Mouse (Mus musculus) embryo, embryonic 10.5 days (tissue): ENCODE measurements around the gene Ap1b1.
A peak's percentile ranks its signal among the peaks of the same experiment; 100 is the strongest.

ENCODE experiments used
- DNase-seq: peaks from one replicate; pipeline ENCODE4 v3.0.0-alpha.2; 2015; ENCODE audit warnings: low spot score

The Ap1b1 gene

GRCm38 (mm10) chr11:4984799-4985198, 1.8 kb upstream of the Ap1b1 start:
- DNase-seq = no peak

- DNase-seq = no peak
These were observed 846 bp downstream of the Ap1b1 start for GRCm38 (mm10) chr11:4987487-4987852.

- DNase-seq = no peak
These were observed 2.6 kb downstream of the Ap1b1 start for GRCm38 (mm10) chr11:4989187-4989586.

GRCm38 (mm10) chr11:4992471-4992870, 5.8 kb downstream of the Ap1b1 start:
- no peak for DNase-seq

- no peak for DNase-seq
These were observed 9.1 kb downstream of the Ap1b1 start for GRCm38 (mm10) chr11:4995676-4996075.

GRCm38 (mm10) chr11:4996621-4997199, 10.1 kb downstream of the Ap1b1 start:
- no peak for DNase-seq

- peak; percentile 73 for DNase-seq
These were observed 11.7 kb downstream of the Ap1b1 start for GRCm38 (mm10) chr11:4998352-4998751.

- no peak for DNase-seq
These were observed 12.1 kb downstream of the Ap1b1 start for GRCm38 (mm10) chr11:4998762-4999161.

- DNase-seq = no peak
These were observed 13.6 kb downstream of the Ap1b1 start for GRCm38 (mm10) chr11:5000241-5000640.

GRCm38 (mm10) chr11:5002826-5003225, 16.2 kb downstream of the Ap1b1 start:
- no peak for DNase-seq

GRCm38 (mm10) chr11:5005528-5005927, 18.9 kb downstream of the Ap1b1 start:
- no peak for DNase-seq

GRCm38 (mm10) chr11:5007186-5007585, 20.6 kb downstream of the Ap1b1 start:
- no peak for DNase-seq

- DNase-seq = no peak
These were observed 22.2 kb downstream of the Ap1b1 start for GRCm38 (mm10) chr11:5008867-5009266.

GRCm38 (mm10) chr11:5009354-5010074, 22.9 kb downstream of the Ap1b1 start:
- DNase-seq = no peak

- no peak for DNase-seq
These were observed 23.6 kb downstream of the Ap1b1 start for GRCm38 (mm10) chr11:5010205-5010604.

GRCm38 (mm10) chr11:5011480-5011879, 24.9 kb downstream of the Ap1b1 start:
- no peak for DNase-seq

- no peak for DNase-seq
These were observed 25.6 kb downstream of the Ap1b1 start for GRCm38 (mm10) chr11:5012213-5012715.

- DNase-seq = peak; percentile 42
These were observed 29.1 kb downstream of the Ap1b1 start for GRCm38 (mm10) chr11:5015720-5016119.

- no peak for DNase-seq
These were observed 29.7 kb downstream of the Ap1b1 start for GRCm38 (mm10) chr11:5016286-5016685.

GRCm38 (mm10) chr11:5017506-5017905, 30.9 kb downstream of the Ap1b1 start:
- DNase-seq = peak; percentile 18

- no peak for DNase-seq
These were observed 38.5 kb downstream of the Ap1b1 start for GRCm38 (mm10) chr11:5025108-5025507.

- no peak for DNase-seq
These were observed 41.6 kb downstream of the Ap1b1 start for GRCm38 (mm10) chr11:5028228-5028627.

- no peak for DNase-seq
These were observed 46.1 kb downstream of the Ap1b1 start for GRCm38 (mm10) chr11:5032706-5033105.

- no peak for DNase-seq
These were observed 46.5 kb downstream of the Ap1b1 start for GRCm38 (mm10) chr11:5033136-5033535.
